Mouse (Mus musculus): ENCODE measurements at regions not wholly inside any gene's neighbourhood (a gene's known extent, or its start where the extent isn't known, plus 50 kb on each side); places are given as distances from the start of the nearest gene placed in this dataset.

- TF ChIP-seq CTCF (IDR thresholded peaks at IDR 0.05; ENCODE audit: low read depth) = no peak
- Histone ChIP-seq H3K9ac (no peak overlapping the region), H3K4me2 (no peak overlapping the region), H3K27me3 (ENCODE audit: insufficient read depth, low read length) (no peaks in the 10 kb centered on the region), H3K4me3 (ENCODE audit: low read depth, low read length) (no peak overlapping the region), H3K4me1 (ENCODE audit: insufficient read depth) (no peaks in the 10 kb centered on the region), H3K9me3 (ENCODE audit: low read depth, low read length) (no peaks in the 10 kb centered on the region), H3K27ac (ENCODE audit: low read depth) (no peak overlapping the region), H3K36me3 (ENCODE audit: insufficient read depth) (no peaks in the 10 kb centered on the region)
- 67% methylated on average over 4 of the region's 4 CpGs for WGBS
- ATAC-seq (ENCODE audit: insufficient read depth) (no peak), DNase-seq (no peak)
Measured at GRCm38 (mm10) chr2:171618771-171619170, 424.5 kb downstream of the Cbln4 start.

DNA sequence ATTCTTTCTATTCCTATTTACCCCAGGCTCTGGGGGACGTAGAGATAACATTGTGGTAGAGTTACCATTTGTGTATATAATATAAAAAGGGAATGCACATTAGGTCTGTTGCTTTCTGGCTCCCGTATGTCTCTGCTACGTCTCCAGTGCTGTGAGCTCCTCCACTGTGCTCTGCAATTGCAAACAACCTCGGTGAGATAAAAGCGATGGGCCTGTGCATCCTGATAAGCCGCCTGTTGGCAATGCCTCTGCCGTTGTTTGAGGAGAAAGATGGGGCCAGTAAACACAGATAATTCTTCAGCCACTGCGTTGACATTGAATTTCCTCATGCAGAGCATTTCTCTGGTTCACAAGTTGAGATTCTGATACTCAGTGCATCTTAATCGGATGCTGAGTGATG lies 424.9 kb downstream of the Cbln4 start:
- Histone ChIP-seq H3K27ac (ENCODE audit: low read depth) (no peak overlapping the region), H3K36me3 (ENCODE audit: insufficient read depth) (no peaks in the 10 kb centered on the region), H3K4me3 (ENCODE audit: low read depth, low read length) (no peak overlapping the region), H3K9ac (no peak overlapping the region), H3K4me1 (ENCODE audit: insufficient read depth) (no peaks in the 10 kb centered on the region), H3K4me2 (no peak overlapping the region), H3K9me3 (ENCODE audit: low read depth, low read length) (no peaks in the 10 kb centered on the region), H3K27me3 (ENCODE audit: insufficient read depth, low read length) (no peaks in the 10 kb centered on the region)
- 27% methylated on average over 9 of the region's 9 CpGs for whole genome bisulfite sequencing
- DNase-seq (no peak), ATAC-seq (ENCODE audit: insufficient read depth) (no peak)
- no peak for TF ChIP-seq CTCF (IDR thresholded peaks at IDR 0.05; ENCODE audit: low read depth)

DNA sequence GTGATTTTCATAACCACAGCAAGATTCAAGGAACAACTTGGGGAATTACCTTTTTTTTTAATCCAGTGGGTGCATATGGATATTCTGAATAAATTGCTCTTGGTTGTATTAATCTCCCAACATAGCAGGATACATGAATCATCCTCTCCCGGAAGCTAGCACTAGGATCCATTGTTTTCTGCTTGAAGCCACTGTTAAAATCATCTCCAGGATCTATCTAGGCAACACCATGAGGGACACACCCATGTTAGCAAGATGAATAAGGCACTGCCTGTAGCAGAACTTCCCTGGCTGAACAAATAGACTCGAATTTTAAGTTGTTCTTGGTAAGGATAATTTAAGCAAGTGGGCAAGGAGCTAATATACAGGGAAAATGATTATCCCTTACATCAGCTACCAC lies 427.8 kb downstream of the Cbln4 start:
- 62% methylated on average over 2 of the region's 2 CpGs for WGBS
- DNase-seq = no peak
- TF ChIP-seq CTCF (IDR thresholded peaks at IDR 0.05; ENCODE audit: low read depth) = no peak

DNA sequence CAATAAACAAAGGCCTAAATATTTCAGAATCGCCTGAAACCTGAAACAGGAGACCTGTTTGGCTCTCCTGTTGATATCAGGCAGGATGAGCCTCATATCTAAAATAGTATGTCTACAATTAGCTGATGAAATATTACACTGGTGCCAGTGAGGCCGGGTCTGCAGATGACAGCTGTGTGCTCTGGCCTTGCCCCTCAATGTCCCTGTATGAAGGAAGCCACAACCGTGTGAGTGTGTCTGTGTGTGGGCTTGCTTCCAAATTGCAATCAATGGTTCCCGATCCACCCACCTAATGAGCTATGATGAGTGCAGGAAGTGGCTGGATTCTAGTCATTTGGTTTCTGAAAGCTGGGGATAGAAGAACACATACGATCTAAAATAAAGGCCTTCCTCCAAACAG lies 438.2 kb downstream of the Cbln4 start:
- no peak for TF ChIP-seq CTCF (IDR thresholded peaks at IDR 0.05; ENCODE audit: low read depth)
- ATAC-seq (ENCODE audit: insufficient read depth) (no peak), DNase-seq (no peak)
- Histone ChIP-seq H3K27me3 (ENCODE audit: insufficient read depth, low read length) (no peaks in the 10 kb centered on the region), H3K4me3 (ENCODE audit: low read depth, low read length) (no peak overlapping the region), H3K9me3 (ENCODE audit: low read depth, low read length) (no peaks in the 10 kb centered on the region), H3K27ac (ENCODE audit: low read depth) (no peak overlapping the region), H3K4me1 (ENCODE audit: insufficient read depth) (no peaks in the 10 kb centered on the region), H3K36me3 (ENCODE audit: insufficient read depth) (no peaks in the 10 kb centered on the region), H3K9ac (no peak overlapping the region), H3K4me2 (no peak overlapping the region)
- 49% methylated on average over 5 of the region's 5 CpGs for WGBS

More for the DNA sequence above, 427.8 kb downstream of the Cbln4 start:
- Histone ChIP-seq H3K9me3 (ENCODE audit: low read depth, low read length) (no peaks in the 10 kb centered on the region), H3K27ac (ENCODE audit: low read depth) (no peak overlapping the region), H3K36me3 (ENCODE audit: insufficient read depth) (no peaks in the 10 kb centered on the region), H3K4me2 (no peak overlapping the region), H3K27me3 (ENCODE audit: insufficient read depth, low read length) (no peaks in the 10 kb centered on the region), H3K4me3 (ENCODE audit: low read depth, low read length) (no peak overlapping the region), H3K9ac (no peak overlapping the region), H3K4me1 (ENCODE audit: insufficient read depth) (no peaks in the 10 kb centered on the region)
- ATAC-seq (ENCODE audit: insufficient read depth) = no peak

GRCm38 (mm10) chr2:171595240-171595639 lies 448.0 kb downstream of the Cbln4 start:
- no peak for TF ChIP-seq CTCF (IDR thresholded peaks at IDR 0.05; ENCODE audit: low read depth)
- WGBS = 76% methylated on average over 5 of the region's 5 CpGs

GRCm38 (mm10) chr2:171593884-171594283 lies 449.4 kb downstream of the Cbln4 start:
- Histone ChIP-seq H3K4me3 (ENCODE audit: low read depth, low read length) (no peak overlapping the region), H3K9me3 (ENCODE audit: low read depth, low read length) (no peaks in the 10 kb centered on the region), H3K9ac (no peak overlapping the region), H3K27me3 (ENCODE audit: insufficient read depth, low read length) (no peaks in the 10 kb centered on the region), H3K4me1 (ENCODE audit: insufficient read depth) (no peaks in the 10 kb centered on the region), H3K4me2 (no peak overlapping the region), H3K36me3 (ENCODE audit: insufficient read depth) (no peaks in the 10 kb centered on the region), H3K27ac (ENCODE audit: low read depth) (no peak overlapping the region)
- WGBS = 86% methylated on average over 3 of the region's 3 CpGs
- no peak for ATAC-seq (ENCODE audit: insufficient read depth)
- no peak for TF ChIP-seq CTCF (IDR thresholded peaks at IDR 0.05; ENCODE audit: low read depth)
- DNase-seq = no peak

More at GRCm38 (mm10) chr2:171595240-171595639, 448.0 kb downstream of the Cbln4 start:
- DNase-seq (no peak), ATAC-seq (ENCODE audit: insufficient read depth) (no peak)
- H3K9me3 ChIP-seq (ENCODE audit: low read depth, low read length) = no peaks in the 10 kb centered on the region
- H3K27me3 ChIP-seq (ENCODE audit: insufficient read depth, low read length) = no peaks in the 10 kb centered on the region
- no peaks in the 10 kb centered on the region for H3K4me1 ChIP-seq (ENCODE audit: insufficient read depth)
- no peak overlapping the region for H3K4me2 ChIP-seq
- H3K4me3 ChIP-seq (ENCODE audit: low read depth, low read length) = no peak overlapping the region
- H3K36me3 ChIP-seq (ENCODE audit: insufficient read depth) = no peaks in the 10 kb centered on the region
- H3K9ac ChIP-seq = no peak overlapping the region
- no peak overlapping the region for H3K27ac ChIP-seq (ENCODE audit: low read depth)

DNA sequence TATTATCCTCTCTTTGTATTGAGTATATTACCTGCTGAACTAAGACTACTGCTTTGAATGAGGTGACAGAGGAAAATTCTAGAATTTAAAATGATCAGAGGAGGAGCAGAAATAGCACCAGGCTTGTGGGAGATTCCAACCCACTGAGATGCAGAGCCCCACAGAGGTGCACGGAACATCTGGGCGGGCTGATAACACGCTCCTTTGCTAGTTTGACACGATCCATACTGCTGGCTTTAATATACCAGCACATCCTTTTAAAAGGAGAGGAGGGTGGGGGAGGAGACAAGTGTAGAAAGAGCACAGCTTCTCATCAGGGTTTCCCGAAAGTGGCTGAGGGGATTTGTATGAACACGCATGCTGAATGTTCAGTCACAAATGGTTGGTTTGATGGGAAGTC lies 451.0 kb downstream of the Cbln4 start:
- Histone ChIP-seq H3K9ac (no peak overlapping the region), H3K4me3 (ENCODE audit: low read depth, low read length) (no peak overlapping the region), H3K4me1 (ENCODE audit: insufficient read depth) (no peaks in the 10 kb centered on the region), H3K36me3 (ENCODE audit: insufficient read depth) (no peaks in the 10 kb centered on the region), H3K27ac (ENCODE audit: low read depth) (no peak overlapping the region), H3K4me2 (no peak overlapping the region), H3K9me3 (ENCODE audit: low read depth, low read length) (no peaks in the 10 kb centered on the region), H3K27me3 (ENCODE audit: insufficient read depth, low read length) (no peaks in the 10 kb centered on the region)
- ATAC-seq (ENCODE audit: insufficient read depth) = no peak
- TF ChIP-seq CTCF (IDR thresholded peaks at IDR 0.05; ENCODE audit: low read depth) = no peak
- 66% methylated on average over 6 of the region's 6 CpGs for WGBS
- no peak for DNase-seq

DNA sequence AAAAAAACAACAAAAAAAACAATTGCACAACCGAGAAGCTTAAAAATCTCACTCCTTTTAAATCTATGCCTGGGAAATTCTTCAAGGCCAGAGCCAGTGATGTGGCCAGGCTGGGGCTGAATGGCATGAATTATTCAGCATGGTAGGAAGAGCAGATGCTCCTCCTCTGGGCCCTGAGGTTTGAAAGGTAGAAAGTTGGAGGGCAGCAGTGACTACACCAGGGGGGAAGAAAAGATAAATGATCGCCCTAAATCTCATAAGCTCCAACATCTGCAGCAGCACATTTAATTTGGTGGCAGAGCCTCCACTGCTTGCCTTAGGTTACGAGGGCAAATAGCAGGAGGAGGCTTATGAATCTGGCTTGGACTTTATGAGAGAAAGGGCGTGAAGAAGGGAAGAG lies 455.1 kb downstream of the Cbln4 start:
- no peak for TF ChIP-seq CTCF (IDR thresholded peaks at IDR 0.05; ENCODE audit: low read depth)
- ATAC-seq (ENCODE audit: insufficient read depth) (no peak), DNase-seq (no peak)
- Histone ChIP-seq H3K4me3 (ENCODE audit: low read depth, low read length) (no peak overlapping the region), H3K4me2 (no peak overlapping the region), H3K27me3 (ENCODE audit: insufficient read depth, low read length) (no peaks in the 10 kb centered on the region), H3K27ac (ENCODE audit: low read depth) (no peak overlapping the region), H3K4me1 (ENCODE audit: insufficient read depth) (no peaks in the 10 kb centered on the region), H3K9me3 (ENCODE audit: low read depth, low read length) (no peaks in the 10 kb centered on the region), H3K9ac (no peak overlapping the region), H3K36me3 (ENCODE audit: insufficient read depth) (no peaks in the 10 kb centered on the region)
- WGBS = 60% methylated on average over 4 of the region's 4 CpGs
